Mouse (Mus musculus): ENCODE measurements at regions not wholly inside any gene's neighbourhood (a gene's known extent, or its start where the extent isn't known, plus 50 kb on each side); places are given as distances from the start of the nearest gene placed in this dataset.

DNA sequence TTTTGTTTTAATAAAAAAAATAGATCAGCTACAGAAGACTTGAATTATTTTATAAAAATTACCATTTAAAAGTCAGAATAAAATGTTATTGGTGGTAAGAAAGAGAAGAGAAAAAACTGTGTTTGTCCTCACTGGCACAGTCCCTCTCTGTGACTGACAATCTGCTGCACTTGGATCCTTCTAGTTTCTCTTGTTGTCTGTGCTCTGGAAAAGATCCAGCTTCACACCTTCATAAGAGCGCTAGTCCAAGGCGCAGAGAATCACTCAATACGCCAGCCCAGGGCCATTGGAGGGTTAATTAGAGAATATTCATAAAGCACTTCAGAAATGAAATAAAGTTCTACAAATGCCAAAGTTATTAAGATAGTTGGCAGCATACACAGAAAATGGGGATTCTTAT lies 153.8 kb downstream of the Lmbrd1 start:
- no peaks in the 10 kb centered on the region for H3K4me1 ChIP-seq (ENCODE audit: control insufficient read depth, insufficient read depth, low read length)
- no peaks in the 10 kb centered on the region for H3K27me3 ChIP-seq (replicated peaks; ENCODE audit: control insufficient read depth, insufficient read depth, low read length)
- no peak overlapping the region for H3K9ac ChIP-seq (ENCODE audit: low read length)
- no peaks in the 10 kb centered on the region for H3K36me3 ChIP-seq (ENCODE audit: control insufficient read depth, insufficient read depth, low read length)
- ATAC-seq (peak; percentile 44; the same call in 1 of the 2 replicates), DNase-seq (ENCODE audit: low spot score) (peak; percentile 37)
- no peak overlapping the region for H3K27ac ChIP-seq (ENCODE audit: low read depth, low read length)
- no peak overlapping the region for H3K4me3 ChIP-seq (ENCODE audit: low read depth, low read length)
- H3K9me3 ChIP-seq (replicated peaks; ENCODE audit: control insufficient read depth, low read length) = no peaks in the 10 kb centered on the region
- H3K4me2 ChIP-seq (ENCODE audit: low read length) = no peak overlapping the region
- WGBS = 74% methylated on average over 3 of the region's 3 CpGs

DNA sequence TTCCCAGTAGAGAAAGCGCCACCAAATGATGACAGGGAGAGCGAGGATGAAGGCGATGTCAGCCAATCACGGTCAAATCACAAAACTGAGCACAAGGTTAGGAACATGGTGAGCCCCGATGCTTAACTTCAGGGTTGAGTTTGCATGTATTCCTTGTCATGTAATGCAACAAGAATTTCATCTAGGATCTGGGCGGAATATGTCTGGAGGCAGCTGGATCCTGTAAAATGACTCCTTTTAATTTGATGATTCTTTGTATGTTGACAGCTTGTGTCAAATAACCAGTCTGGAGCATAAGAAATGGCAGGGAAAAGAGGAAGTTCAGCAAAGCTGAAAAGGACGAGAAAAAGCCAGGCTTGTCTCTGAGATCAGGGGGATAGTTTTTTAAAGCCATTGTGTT lies 188.4 kb downstream of the Lmbrd1 start:
- Histone ChIP-seq H3K4me3 (ENCODE audit: low read depth, low read length) (no peak overlapping the region), H3K36me3 (ENCODE audit: control insufficient read depth, insufficient read depth, low read length) (no peaks in the 10 kb centered on the region), H3K27me3 (replicated peaks; ENCODE audit: control insufficient read depth, insufficient read depth, low read length) (no peaks in the 10 kb centered on the region), H3K9me3 (replicated peaks; ENCODE audit: control insufficient read depth, low read length) (no peaks in the 10 kb centered on the region), H3K9ac (ENCODE audit: low read length) (no peak overlapping the region), H3K27ac (ENCODE audit: low read depth, low read length) (no peak overlapping the region), H3K4me2 (ENCODE audit: low read length) (no peak overlapping the region), H3K4me1 (ENCODE audit: control insufficient read depth, insufficient read depth, low read length) (no peaks in the 10 kb centered on the region)
- 93% methylated on average over 7 of the region's 7 CpGs for WGBS
- ATAC-seq = no peak
- no peak for DNase-seq (ENCODE audit: low spot score)

DNA sequence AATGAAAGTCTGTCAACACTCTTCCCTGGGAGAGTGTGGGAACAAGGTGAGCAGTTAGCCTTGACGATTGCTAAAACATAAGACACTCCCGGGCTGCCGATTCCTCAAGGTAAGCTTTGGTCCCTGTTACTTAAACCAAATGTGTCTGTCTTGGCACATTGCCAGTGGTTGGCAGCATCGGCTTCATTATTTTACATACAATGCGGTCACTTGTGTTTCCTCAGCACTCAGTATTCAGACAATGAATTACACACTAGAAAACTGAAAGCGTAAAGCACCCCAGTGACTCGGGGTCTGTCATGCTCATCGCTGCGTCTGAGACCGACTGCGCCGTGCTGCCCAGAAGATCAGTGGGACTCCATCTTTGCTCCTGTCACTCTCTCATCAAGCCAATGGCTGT lies 191.3 kb downstream of the Lmbrd1 start:
- 0 out of 2 replicates have a peak overlapping the region, but pooled peaks have one; percentile 29 for H3K9ac ChIP-seq (ENCODE audit: low read length)
- ATAC-seq (peak; percentile 79), DNase-seq (ENCODE audit: low spot score) (peak; percentile 68)
- no peaks in the 10 kb centered on the region for H3K9me3 ChIP-seq (replicated peaks; ENCODE audit: control insufficient read depth, low read length)
- 0 out of 2 replicates have a peak overlapping the region, but pooled peaks have one; percentile 5 for H3K27ac ChIP-seq (ENCODE audit: low read depth, low read length)
- H3K27me3 ChIP-seq (replicated peaks; ENCODE audit: control insufficient read depth, insufficient read depth, low read length) = no peaks in the 10 kb centered on the region
- no peaks in the 10 kb centered on the region for H3K4me1 ChIP-seq (ENCODE audit: control insufficient read depth, insufficient read depth, low read length)
- H3K4me3 ChIP-seq (ENCODE audit: low read depth, low read length) = peak overlapping the region; percentile 11; the same call in 1 of the 2 replicates
- H3K4me2 ChIP-seq (ENCODE audit: low read length) = peak overlapping the region; percentile 40
- WGBS = 51% methylated on average over 12 of the region's 12 CpGs
- H3K36me3 ChIP-seq (ENCODE audit: control insufficient read depth, insufficient read depth, low read length) = no peaks in the 10 kb centered on the region

DNA sequence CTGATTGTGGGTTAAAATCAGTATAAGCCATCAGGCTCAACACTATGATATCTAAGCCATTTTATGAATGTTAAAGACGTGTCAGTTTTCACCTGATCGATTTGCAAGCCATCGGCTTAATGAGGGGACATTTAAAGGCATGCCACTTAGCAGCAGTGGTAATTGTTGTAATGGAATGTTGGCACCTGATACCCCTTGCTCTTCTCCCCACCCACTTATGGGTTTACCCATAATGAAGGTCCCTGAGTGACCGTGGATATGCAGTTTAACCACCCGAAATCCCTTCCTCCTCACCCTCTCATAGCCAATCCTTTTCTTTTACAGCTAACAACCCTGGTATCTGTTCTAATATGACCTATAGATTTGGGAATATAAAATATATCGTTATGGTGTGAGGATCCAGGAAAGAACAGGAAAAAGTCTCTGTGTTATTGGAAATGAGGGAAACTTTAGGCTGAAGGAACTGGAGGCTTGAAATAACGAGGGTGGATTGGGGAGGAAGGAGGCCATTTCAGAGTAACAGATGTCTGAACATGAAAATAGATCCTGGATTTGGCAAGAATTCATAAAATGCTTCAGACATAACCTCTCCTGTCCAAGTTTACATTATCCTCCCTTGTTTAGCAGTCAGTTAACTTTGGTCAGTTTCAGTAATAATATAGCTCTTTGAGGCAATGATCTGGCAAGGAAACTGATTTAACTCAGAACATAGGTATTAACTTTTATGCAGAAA lies 192.4 kb downstream of the Lmbrd1 start:
- 56% methylated on average over 7 of the region's 7 CpGs for WGBS
- Histone ChIP-seq H3K4me1 (ENCODE audit: control insufficient read depth, insufficient read depth, low read length) (no peaks in the 10 kb centered on the region), H3K4me2 (ENCODE audit: low read length) (no peak overlapping the region), H3K9ac (ENCODE audit: low read length) (no peak overlapping the region), H3K36me3 (ENCODE audit: control insufficient read depth, insufficient read depth, low read length) (no peaks in the 10 kb centered on the region), H3K27me3 (replicated peaks; ENCODE audit: control insufficient read depth, insufficient read depth, low read length) (no peaks in the 10 kb centered on the region), H3K4me3 (ENCODE audit: low read depth, low read length) (no peak overlapping the region), H3K27ac (ENCODE audit: low read depth, low read length) (no peak overlapping the region), H3K9me3 (replicated peaks; ENCODE audit: control insufficient read depth, low read length) (no peaks in the 10 kb centered on the region)
- ATAC-seq = no peak
- DNase-seq (ENCODE audit: low spot score) = no peak

DNA sequence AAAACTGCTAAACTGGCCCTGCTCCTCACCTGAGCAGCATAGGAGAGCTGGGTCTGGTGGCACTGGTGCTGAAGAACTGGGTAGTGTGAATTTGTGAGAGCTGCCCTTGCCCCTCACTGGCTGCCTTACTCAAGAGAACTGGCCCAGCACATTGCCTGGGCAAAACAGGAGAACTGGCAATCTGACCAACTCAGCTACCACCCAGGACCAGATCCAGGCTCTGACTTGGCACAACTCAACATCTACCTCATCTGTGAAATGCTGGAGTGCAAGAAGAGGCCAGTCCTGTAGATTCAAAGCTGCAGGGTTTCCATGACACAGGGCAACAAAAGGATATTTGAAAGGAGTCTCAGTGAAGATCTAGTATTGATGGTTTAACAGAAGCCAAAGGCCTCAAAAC lies 198.6 kb downstream of the Lmbrd1 start:
- Histone ChIP-seq H3K4me2 (ENCODE audit: low read length) (no peak overlapping the region), H3K4me1 (ENCODE audit: control insufficient read depth, insufficient read depth, low read length) (no peaks in the 10 kb centered on the region), H3K27ac (ENCODE audit: low read depth, low read length) (no peak overlapping the region), H3K4me3 (ENCODE audit: low read depth, low read length) (no peak overlapping the region), H3K27me3 (replicated peaks; ENCODE audit: control insufficient read depth, insufficient read depth, low read length) (no peaks in the 10 kb centered on the region), H3K9ac (ENCODE audit: low read length) (no peak overlapping the region), H3K9me3 (replicated peaks; ENCODE audit: control insufficient read depth, low read length) (no peaks in the 10 kb centered on the region), H3K36me3 (ENCODE audit: control insufficient read depth, insufficient read depth, low read length) (no peaks in the 10 kb centered on the region)
- no peak for ATAC-seq
- DNase-seq (ENCODE audit: low spot score) = no peak

DNA sequence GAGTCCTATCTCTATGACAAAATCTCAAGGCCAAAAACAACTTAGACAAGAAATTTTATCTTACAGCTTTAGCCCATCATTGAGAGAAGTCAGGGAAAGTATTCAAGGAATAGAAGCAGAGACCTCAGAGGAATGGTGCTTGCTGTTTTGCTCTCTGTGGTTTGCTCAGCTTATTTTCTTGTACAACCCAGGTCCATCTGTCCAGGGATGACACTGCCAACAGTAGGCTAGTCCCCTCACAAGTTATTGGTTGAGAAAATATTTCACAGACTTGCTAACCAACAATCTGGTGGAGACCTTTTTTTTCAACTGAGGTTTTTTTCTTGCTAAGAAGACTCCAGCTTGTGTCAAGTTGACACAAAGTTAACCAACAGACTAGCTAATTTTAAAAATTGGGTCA lies 205.2 kb downstream of the Lmbrd1 start:
- H3K4me2 ChIP-seq (ENCODE audit: low read length) = no peak overlapping the region
- no peak overlapping the region for H3K9ac ChIP-seq (ENCODE audit: low read length)
- no peak for ATAC-seq
- H3K27ac ChIP-seq (ENCODE audit: low read depth, low read length) = no peak overlapping the region
- H3K36me3 ChIP-seq (ENCODE audit: control insufficient read depth, insufficient read depth, low read length) = no peaks in the 10 kb centered on the region
- DNase-seq (ENCODE audit: low spot score) = no peak
- H3K4me1 ChIP-seq (ENCODE audit: control insufficient read depth, insufficient read depth, low read length) = no peaks in the 10 kb centered on the region
- no peaks in the 10 kb centered on the region for H3K27me3 ChIP-seq (replicated peaks; ENCODE audit: control insufficient read depth, insufficient read depth, low read length)
- H3K4me3 ChIP-seq (ENCODE audit: low read depth, low read length) = no peak overlapping the region
- no peaks in the 10 kb centered on the region for H3K9me3 ChIP-seq (replicated peaks; ENCODE audit: control insufficient read depth, low read length)

DNA sequence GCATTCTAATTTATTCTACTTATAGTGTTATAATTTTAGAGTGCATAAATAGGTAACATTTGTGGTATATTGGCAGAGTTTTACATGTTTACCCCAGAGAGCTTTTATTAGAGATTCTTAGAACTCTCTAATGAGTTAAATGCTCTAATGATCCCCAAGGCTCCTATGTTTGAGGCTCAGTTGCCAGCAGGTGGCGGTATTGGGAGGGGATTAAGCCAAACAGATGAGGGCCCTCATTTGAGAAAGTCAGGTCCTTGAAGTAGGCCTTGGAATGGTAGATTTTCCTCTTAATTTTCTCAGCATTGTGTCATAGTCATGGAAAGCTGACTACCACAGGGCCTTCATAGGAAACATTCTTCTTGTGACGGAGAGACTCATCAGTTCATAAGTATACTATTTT lies 222.8 kb downstream of the Lmbrd1 start:
- Histone ChIP-seq H3K9ac (ENCODE audit: low read length) (no peak overlapping the region), H3K27me3 (replicated peaks; ENCODE audit: control insufficient read depth, insufficient read depth, low read length) (no peaks in the 10 kb centered on the region), H3K4me1 (ENCODE audit: control insufficient read depth, insufficient read depth, low read length) (no peaks in the 10 kb centered on the region), H3K4me2 (ENCODE audit: low read length) (no peak overlapping the region), H3K36me3 (ENCODE audit: control insufficient read depth, insufficient read depth, low read length) (no peaks in the 10 kb centered on the region), H3K27ac (ENCODE audit: low read depth, low read length) (no peak overlapping the region), H3K9me3 (replicated peaks; ENCODE audit: control insufficient read depth, low read length) (no peaks in the 10 kb centered on the region), H3K4me3 (ENCODE audit: low read depth, low read length) (no peak overlapping the region)
- peak; percentile 80 for DNase-seq (ENCODE audit: low spot score)
- WGBS = 35% methylated on average over 2 of the region's 2 CpGs
- peak; percentile 71 for ATAC-seq

DNA sequence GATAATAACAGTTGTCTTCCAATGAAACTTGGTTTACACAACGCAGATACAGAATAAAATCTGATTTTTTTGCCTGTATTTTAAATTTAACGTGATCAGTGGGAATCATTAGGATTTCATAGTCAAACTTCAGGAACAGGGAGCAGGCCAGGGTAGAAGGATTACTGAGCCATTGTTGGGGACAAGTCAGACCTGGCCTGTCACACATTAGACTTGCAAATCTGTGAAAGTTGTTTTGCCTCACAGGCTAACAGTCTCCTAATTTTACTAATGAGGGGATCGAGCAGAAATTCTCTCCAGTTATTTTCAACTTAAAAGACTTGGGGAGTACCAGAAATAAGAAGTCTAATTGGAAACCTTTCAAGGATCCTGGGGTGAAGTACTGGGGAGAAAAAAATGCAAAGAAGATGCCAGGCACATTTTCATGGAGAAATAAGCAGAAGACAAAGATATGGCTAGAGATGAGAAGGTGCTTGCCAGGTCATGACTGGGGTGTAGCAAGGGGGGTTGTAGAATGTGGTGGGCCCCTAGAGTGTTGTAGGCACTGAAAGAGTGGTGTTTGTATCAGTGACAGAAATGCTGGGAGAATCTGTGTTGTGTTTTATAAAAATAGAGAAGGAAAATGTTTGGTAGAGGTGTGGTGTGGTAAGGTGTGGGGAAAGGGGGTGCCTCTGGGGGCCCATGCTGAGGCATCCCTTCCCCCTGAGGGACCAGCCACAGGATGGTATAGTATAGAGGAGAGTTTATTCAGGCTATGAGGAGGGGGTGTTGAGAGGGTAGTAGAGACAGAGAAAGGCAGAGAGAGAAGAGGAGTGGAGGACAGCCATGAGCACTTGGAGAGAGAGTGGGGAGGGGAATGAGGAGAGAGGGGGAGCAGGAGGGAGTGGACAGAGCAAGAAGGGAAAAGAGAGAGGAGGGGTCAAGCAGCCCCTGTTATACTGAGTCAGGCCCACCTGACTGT lies 260.2 kb downstream of the Lmbrd1 start:
- Histone ChIP-seq H3K27ac (ENCODE audit: low read depth, low read length) (no peak overlapping the region; the same call in 1 of the 2 replicates), H3K27me3 (replicated peaks; ENCODE audit: control insufficient read depth, insufficient read depth, low read length) (no peaks in the 10 kb centered on the region), H3K9me3 (replicated peaks; ENCODE audit: control insufficient read depth, low read length) (no peaks in the 10 kb centered on the region), H3K36me3 (ENCODE audit: control insufficient read depth, insufficient read depth, low read length) (no peaks in the 10 kb centered on the region), H3K9ac (ENCODE audit: low read length) (no peak overlapping the region), H3K4me3 (ENCODE audit: low read depth, low read length) (no peak overlapping the region), H3K4me2 (ENCODE audit: low read length) (no peak overlapping the region), H3K4me1 (ENCODE audit: control insufficient read depth, insufficient read depth, low read length) (no peaks in the 10 kb centered on the region)
- DNase-seq (ENCODE audit: low spot score) (peak; percentile 79), ATAC-seq (peak; percentile 87)
- 8% methylated on average over 3 of the region's 3 CpGs for WGBS

Measured in forebrain, embryonic 14.5 days (tissue).